Mouse (Mus musculus) layer of hippocampus, postnatal 25 days (tissue): ENCODE data around the gene Ccdc148. TPM values are rescaled to one million over a fixed set of nuclear protein-coding genes. Genes with fewer than 3 reads are reported as not detected.
A peak's percentile ranks its signal among the peaks of the same experiment; 100 is the strongest.

ENCODE experiments used
- DNase-seq, 2 experiments: peaks; one replicate each; pipeline ENCODE4 v3.0.0; 2022; ENCODE audit warnings: mixed read lengths in 2 of 2, low spot score in 1 of 2; ENCODE audit errors: extremely low spot score in 1 of 2
- total RNA-seq, 2 experiments: library from RNA; stranded (reverse); gene quantifications; 2 replicates each; pipeline ENCODE4 v1.2.3; 2021

Ccdc148 gene
- total RNA-seq, 2 experiments from 2014 or later, result 11.3 to 12.7 TPM

- DNase-seq, result no peak
Observed at GRCm38 (mm10) chr2:59181321-59182113, 21.0 kb upstream of the Ccdc148 start.

- no peak for DNase-seq
Observed at GRCm38 (mm10) chr2:59179487-59179886, 19.0 kb upstream of the Ccdc148 start.

- DNase-seq, result no peak
Observed at GRCm38 (mm10) chr2:59178960-59179359, 18.5 kb upstream of the Ccdc148 start.

- DNase-seq, result peak in 1 of 2 experiments; percentile 31
Observed at GRCm38 (mm10) chr2:59178191-59178590, 17.7 kb upstream of the Ccdc148 start.

DNA sequence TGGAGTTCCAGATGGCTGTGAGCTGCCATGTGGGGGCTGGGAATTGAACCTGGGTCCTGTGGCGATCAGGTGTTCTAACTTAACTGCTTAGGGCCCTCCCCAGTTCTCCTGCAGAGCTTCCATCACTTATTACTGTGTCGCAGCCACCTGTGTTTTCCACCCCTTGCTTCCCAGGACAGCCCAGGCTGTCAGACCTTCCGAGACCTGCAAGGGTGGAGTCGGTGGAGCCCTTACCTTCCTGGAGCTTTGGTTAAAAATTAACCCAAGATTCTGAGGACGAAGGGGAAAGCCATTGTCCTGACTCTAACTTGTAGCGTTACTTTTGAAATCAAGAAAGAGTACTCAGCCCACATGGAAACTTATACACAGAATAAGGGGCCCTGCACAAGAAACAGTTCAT is 15.4 kb upstream of the Ccdc148 start:
- no peak for DNase-seq

DNA sequence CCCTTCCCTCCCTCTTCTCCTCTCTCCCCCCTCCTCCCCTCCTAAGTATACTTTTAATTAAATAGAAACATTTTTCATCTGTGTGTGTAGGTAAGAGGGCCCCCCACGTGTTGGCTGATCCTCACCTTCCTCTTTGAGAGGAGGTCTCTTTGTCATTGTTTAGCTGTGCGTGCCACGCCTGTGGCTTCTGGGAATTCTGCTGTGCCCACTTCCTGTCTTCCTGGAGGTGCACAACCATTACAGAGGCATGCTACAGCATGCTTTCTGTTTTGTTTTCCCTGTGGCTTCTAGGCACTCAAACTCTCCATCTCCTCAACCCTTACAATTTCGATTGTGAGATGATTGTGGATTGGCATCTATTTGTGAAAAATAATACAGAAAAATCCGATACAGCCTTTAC is 11.1 kb upstream of the Ccdc148 start:
- peak in 1 of 2 experiments; percentile 7 for DNase-seq

- DNase-seq, result peak in 1 of 2 experiments; percentile 2
Observed at GRCm38 (mm10) chr2:59170593-59170992, 10.1 kb upstream of the Ccdc148 start.

- no peak for DNase-seq
Observed at GRCm38 (mm10) chr2:59170208-59170589, 9.7 kb upstream of the Ccdc148 start.

- DNase-seq, result no peak
Observed at GRCm38 (mm10) chr2:59169572-59170207, 9.2 kb upstream of the Ccdc148 start.

DNA sequence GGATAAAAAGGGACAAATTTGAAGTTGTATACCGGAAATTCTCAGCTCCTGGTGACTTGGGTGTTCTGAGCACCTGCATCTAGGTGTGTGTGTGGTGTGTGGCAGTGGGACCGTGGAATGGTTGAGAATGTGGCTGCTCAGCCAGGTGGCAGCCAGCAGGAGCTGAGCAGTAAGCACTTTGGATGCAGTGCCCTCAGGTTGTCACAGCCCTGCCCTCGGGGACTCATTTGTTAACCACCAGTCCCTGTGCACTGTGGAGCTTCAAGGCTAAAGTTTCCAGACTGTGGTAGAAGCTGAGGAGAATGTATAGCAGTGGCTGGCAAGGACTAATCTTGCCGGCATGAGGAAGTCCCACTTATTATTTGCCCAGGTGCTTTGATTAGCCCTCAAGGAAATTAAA is 7.3 kb upstream of the Ccdc148 start:
- no peak for DNase-seq

- DNase-seq, result peak in 1 of 2 experiments; percentile 4
Observed at GRCm38 (mm10) chr2:59166976-59167375, 6.5 kb upstream of the Ccdc148 start.

- DNase-seq, result no peak
Observed at GRCm38 (mm10) chr2:59162285-59162600, 1.8 kb upstream of the Ccdc148 start.

DNA sequence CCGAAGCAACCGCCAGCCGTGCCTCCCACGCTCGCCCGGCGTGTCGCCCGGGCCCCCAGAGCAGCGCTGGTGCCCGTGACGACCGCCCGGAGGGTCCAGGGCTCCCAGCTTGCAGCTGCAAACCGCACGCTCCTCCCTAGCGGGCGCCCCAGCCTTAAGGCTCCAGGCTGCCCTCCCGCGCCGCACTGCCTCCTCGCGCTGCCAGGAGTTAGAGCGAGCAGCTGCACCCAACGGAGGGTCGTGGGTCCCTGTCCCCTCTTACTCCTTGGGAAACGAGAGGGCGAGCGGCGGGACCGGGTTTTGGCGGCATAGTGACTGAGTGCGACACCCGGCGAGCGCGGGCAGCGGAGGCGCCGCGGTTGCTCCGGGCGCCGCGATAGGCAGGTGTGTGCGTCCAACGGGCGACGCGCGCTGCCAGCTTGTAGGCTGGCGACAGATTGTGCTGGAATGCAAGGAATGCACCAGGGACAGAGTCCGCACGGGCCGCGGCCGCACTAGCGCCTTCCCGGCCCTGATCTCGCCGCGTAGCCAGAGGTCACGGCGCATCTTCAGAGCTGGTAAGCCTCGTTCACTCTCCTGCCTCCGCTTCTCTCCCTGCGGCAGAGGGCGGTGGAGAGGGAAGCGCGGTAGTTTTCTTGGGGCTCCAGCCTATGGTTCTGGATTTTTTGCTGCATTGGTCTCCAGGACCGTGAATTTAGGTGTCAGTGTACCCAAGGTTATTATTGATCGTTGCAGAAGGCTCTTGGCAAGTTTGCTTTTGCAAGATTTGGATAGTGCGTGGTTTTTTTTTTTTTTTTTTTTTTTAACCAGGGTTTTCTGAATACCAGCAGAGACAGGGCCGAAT is 1.2 kb upstream of the Ccdc148 start:
- DNase-seq, result peak; percentile 60 to 77

DNA sequence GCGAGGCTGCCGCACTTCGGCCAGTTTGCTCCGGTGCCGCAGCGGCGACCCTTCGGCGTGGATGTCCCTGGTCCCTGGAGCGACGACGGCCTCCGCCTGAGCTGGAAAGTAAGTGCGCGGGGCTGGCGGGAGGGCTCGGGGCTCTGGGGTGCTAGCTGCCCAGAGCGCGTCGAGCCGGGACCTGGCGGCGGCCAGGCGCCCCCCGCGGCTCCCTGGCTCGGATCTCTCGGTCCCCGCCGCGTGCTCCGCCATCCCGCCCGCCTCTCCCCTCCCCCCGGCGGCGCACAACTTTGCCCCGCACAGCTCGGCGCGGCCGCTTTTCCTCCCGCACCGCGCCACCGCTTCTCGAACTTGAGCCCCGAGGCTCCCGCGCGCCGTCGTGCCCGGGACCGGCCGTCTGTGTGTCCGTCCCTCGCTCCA is 548 bp upstream of the Ccdc148 start:
- no peak for DNase-seq

- DNase-seq, result no peak
Observed at GRCm38 (mm10) chr2:59159961-59160604, 400 bp downstream of the Ccdc148 start.

DNA sequence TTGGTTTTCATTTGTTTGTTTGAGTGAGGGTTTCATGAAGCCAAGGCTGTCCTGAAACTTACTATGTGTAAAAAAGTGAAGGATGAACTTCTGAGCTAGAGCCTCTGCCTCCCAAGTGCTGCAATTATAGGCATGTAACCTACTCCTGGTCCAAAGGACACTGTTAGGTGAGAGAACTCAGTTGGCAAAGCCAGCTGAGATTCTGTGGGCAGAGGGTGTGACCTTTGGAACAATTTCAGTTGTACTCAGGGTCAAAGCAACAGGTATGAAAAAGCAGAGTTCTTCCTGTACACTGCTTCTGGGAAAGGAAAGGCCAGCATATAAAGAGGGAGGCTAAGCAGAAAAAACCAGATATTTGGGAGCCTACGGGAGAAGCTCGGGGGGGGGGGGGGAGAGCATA is 2.4 kb downstream of the Ccdc148 start:
- DNase-seq, result no peak

- no peak for DNase-seq
Observed at GRCm38 (mm10) chr2:59155428-59155827, 5.1 kb downstream of the Ccdc148 start.

GRCm38 (mm10) chr2:59131044-59131443 is 29.4 kb downstream of the Ccdc148 start:
- DNase-seq, result no peak

GRCm38 (mm10) chr2:59129821-59130220 is 30.7 kb downstream of the Ccdc148 start:
- no peak for DNase-seq

DNA sequence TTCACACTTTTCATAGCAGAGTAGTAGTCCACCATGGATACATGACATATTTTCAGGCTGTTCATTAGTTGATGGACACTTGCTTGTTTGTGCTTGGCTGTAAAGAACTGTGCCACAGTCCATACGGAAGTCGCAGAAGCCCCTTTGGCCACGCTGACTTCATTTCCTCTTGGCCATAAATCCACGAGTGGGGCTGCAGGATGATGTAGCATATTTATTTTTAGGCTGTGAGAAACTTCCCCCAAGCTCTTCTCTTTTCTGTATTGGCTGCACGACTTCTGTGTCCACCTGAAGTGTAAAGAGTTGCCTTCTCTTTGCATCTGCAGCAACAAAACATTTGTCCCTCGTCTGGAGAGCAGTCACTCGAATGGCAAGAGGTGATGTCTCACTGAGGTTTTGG is 31.5 kb downstream of the Ccdc148 start:
- DNase-seq, result no peak
